Mouse (Mus musculus): ENCODE results near the gene Fbxw14. TPM values are rescaled to one million over a fixed set of nuclear protein-coding genes. Genes with fewer than 3 reads are reported as not detected.
"Not testable (repeated sequence)": the region's sequence is repeated elsewhere in the genome, so short reads cannot be mapped to it uniquely, and the experiment has no call there.

The Fbxw14 gene
- total RNA-seq (2021), result not detected
- long read RNA-seq, experiment 1, result 0 reads
- long read RNA-seq, experiment 2, result 0 reads

- DNase-seq (ENCODE audit: low spot score in 2 of 2), result not testable (repeated sequence)
These were observed at the start of gene Fbxw14 for GRCm38 (mm10) chr9:109287576-109287975. Gene Fbxw14 (minus strand): TSS chr9:109287676.

- peak; percentile 3 to 5 for DNase-seq (ENCODE audit: low spot score in 2 of 2)
These were observed 24.4 kb downstream of the Fbxw14 start for GRCm38 (mm10) chr9:109263041-109263440.

GRCm38 (mm10) chr9:109234654-109235053, 52.8 kb downstream of the Fbxw14 start, which contains the start of gene Fbxw20:
Gene Fbxw20 (minus strand): TSS chr9:109234754.
- no peak for DNase-seq (ENCODE audit: low spot score in 2 of 2)

Other genes starting within 250 kb of the Fbxw14 start
- 10 to 100 TPM; 72.8 to 82.3 TPM for gene Shisa5, start 249.1 kb downstream of the Fbxw14 start, total RNA-seq (2021)
- gene Trex1, start 227.9 kb downstream of the Fbxw14 start, total RNA-seq (2021), result 10 to 100 TPM; 13.4 to 13.7 TPM
- 10 to 100 TPM; 25.3 to 29.7 TPM for gene Atrip, start 213.6 kb downstream of the Fbxw14 start, total RNA-seq (2021)
- 1 to 10 TPM; 8.1 to 8.7 TPM for gene Ccdc51, start 205.2 kb downstream of the Fbxw14 start, total RNA-seq (2021)
- gene Tma7, start 205.1 kb downstream of the Fbxw14 start, total RNA-seq (2021), result 100 to 1,000 TPM; 308 to 319 TPM
- 10 to 100 TPM; 57.1 to 58.4 TPM for gene Plxnb1, start 192.3 kb downstream of the Fbxw14 start, total RNA-seq (2021)
- not detected for gene Fbxw21, start 125.6 kb downstream of the Fbxw14 start, total RNA-seq (2021)
- not detected for gene Fbxw13, start 91.7 kb downstream of the Fbxw14 start, total RNA-seq (2021)
- not detected for gene Fbxw20, start 52.9 kb downstream of the Fbxw14 start, total RNA-seq (2021)
- gene Fbxw28, start 52.0 kb upstream of the Fbxw14 start, total RNA-seq (2021), result not detected
- not detected for gene Fbxw22, start 116.6 kb upstream of the Fbxw14 start, total RNA-seq (2021)
- gene Fbxw16, start 161.5 kb upstream of the Fbxw14 start, total RNA-seq (2021), result not detected
- gene Fbxw19, start 208.2 kb upstream of the Fbxw14 start, total RNA-seq (2021), result not detected

Data from left cerebral cortex, adult 18-20 months (tissue).